Mouse (Mus musculus) T-helper 17 cell (primary cell): ENCODE results near the gene Adipor2.

ENCODE experiments used
- in situ Hi-C, 2 experiments: fragments of 300-600 bp; cut with MboI, MseI; formaldehyde crosslinking; loops; 1 replicate in 1 of 2; 2 replicates in 1 of 2; pipeline ENCODE4 v1.15.1; 2025; ENCODE audit warnings: high pct_unique_total_duplicates in 2 of 2

Gene Adipor2

DNA sequence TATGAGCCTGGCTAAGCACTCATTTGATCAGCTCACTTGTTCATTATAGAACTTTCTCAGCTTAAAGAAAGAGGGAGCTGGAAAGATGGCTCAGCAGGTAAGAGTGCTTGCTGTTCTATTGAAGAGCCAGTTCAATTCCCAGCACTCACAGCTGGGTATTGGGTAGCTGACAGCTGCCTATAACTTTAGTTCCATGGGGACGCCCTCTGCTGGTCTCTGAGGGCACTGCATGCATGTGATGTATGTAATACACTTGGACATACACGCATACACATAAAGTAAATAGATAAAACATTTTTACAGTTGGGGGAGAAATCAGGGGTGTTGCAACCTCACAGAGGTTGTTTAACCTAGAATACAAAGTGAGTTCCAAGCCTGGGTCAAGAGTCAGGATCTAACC, 98.1 kb downstream of the Adipor2 start:
- in situ Hi-C loops, result no loop called here

DNA sequence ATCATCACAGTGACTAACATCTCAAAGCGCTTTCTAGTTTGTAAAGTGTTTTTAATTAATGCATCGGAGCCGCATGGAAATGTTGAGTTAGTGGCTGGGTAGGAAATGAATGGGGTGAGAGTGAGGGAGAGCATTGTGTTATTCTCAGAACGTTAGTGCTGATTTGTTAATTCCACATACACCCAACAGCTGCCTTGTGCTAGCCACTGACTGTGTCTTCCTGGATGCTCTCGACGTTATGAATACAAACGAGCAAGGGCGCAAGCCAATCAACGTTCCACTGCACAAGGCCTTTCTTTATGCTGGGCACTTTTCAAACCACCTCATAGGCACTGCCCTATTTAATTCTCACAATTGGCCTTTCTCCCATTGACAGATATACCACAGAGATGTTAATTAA, 98.8 kb downstream of the Adipor2 start:
- in situ Hi-C loops, result no loop called here

DNA sequence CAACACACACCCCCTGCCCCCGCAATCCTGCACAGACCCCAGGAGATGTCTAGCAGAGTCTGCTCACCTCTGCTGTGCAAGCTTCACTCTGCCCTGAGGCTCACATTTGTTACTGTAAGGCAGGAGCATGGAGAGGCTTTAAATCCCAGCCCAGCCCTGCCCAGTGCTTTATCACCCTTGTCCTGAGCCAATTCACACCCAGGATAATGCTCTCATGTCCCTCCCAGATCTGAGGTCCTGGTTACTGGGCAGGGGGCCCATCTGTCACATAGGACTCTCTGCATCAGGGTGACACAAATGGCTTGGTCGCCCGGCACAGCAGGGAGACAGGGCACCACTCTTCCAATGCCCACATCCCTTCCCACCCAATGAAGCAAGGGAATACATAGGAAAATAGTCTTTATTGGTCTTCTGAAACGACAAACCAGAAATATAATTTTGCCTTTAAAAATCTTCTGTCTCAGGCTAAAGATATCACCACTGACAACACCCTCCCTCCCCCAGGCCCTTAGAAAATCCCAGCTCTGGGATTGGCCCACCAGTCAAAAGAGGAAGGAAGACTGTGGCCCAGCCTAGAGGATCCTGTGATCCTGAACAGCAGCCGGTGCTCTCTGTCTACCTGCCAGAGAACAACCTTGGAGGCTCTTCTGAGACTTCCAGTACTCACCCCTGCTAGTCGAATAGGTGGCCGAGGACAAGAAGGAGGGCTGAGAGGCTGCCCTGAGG, 102.6 kb downstream of the Adipor2 start:
- in situ Hi-C loops, result no loop called here

DNA sequence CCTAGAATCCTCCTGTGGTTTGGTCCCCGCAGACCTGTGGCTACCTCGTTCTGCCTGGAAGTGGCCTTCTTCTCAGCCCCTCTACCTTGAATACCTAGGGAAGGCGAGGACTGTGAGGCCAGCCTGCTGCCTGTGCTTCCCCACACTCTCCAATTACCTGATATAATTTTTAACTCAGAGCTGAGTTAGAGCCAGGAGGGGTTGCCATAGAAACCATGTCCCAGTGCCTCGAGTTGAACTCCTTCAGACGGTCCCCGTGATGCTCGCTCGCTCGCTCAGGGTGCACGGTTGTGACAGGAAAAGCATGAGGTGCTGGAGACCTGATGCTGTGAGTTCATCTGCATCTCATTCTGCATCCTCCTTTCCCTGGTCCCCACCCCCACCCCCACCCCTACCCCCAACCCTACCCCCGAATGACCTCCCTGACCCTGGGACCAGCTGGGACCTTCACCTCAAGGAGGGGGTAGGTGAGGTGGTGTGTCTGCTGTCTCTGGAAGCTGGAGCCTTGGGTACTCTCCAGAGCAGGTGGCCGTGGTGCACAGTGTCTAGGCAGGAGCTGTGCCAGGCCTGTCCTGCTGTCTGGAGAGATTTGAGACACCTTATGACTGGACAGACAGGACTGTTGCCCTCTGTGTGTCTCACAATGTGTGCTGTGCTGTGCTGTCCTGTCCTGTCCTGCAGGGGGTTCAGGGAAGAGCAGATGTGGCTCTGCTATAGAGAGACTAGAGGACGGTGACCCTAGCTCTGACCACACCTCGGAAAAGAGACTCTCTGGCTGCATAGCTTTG, 103.7 kb downstream of the Adipor2 start:
- in situ Hi-C loops, result no loop called here

DNA sequence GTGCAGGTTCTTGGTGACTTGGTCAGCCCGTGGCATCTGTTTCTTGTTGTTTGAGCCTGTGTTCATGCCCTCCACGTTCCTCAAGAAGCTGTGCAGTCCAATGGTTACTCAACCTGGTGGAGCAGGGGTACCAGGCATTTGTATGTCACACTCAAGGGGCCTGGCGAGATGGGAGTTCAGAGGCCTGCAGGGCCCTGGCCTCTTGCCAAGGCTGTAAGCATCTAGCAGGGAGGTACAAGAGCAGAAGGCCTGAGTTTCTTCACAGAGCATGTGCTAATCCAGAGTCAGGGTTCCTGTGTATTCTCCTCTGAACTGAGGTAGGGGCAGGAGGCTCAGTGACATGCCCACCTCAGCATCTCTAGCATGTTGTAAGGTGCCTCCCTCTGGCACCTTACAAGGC, 104.4 kb downstream of the Adipor2 start:
- in situ Hi-C loops, result no loop called here

DNA sequence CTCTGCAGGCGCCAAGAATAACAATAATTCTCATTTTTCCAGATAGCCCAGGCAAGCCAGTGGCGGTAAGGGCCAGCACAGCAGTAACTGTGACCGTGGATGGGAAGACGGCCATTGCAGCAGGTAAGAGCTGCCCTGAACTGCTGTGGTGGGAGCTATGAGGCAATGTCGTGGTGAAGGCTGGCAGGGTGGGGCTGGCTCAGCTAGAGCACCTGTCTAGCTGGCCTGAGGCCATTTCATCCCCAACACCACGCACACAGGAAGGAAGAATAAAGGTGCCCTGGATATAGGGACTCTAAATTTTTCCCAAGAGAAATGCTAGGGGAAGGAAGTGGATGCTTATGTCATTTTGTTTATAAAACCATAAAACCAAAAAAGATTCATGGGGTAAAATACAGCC, 105.1 kb downstream of the Adipor2 start:
- in situ Hi-C loops, result no loop called here

DNA sequence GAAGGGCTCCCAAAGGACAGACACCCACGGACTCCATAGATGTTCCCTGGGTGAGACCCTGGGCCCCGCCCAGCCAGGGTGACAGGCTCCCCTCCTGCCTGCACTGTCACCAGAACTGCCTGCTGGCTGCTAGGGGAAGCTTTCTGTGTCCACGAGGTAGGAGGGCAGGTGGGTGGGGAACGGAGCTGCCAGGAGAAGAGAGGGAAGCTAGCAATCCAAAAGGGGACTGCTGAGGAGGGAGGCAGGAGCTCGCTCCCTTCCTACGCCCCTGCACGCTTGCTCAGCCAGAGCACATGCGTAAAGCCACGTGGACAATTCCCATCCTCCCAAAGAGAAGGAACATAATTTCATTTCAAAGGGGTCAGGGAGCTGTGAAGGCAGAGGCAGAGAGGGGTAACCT, 107.3 kb downstream of the Adipor2 start:
- in situ Hi-C loops, result no loop called here

DNA sequence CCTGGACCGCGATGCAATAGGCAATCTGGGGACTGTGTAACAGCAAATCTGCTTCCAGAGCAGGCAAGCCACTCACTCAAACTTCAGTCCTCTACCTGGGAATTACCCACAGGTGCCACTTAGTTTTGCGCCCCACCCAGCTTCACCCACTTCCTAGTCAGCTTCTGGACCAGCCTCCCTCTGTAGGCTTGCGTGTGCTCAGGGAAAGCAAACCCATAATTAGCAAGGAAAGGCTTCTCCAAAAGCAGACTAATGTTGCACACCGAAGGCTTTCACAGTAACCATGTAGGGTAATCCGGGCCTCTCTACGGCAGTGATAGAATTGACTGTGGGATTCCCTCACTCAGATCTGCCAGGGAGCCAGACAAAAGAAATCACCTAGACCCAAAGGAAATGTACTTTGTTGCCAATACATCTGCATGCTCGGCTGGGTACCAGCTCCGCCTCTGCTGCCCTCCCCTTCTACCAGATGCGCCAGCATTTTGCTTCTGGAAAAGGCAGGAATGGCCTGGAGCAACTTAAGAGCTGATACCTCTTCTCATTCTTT, 109.6 kb downstream of the Adipor2 start:
- in situ Hi-C loops, result no loop called here

DNA sequence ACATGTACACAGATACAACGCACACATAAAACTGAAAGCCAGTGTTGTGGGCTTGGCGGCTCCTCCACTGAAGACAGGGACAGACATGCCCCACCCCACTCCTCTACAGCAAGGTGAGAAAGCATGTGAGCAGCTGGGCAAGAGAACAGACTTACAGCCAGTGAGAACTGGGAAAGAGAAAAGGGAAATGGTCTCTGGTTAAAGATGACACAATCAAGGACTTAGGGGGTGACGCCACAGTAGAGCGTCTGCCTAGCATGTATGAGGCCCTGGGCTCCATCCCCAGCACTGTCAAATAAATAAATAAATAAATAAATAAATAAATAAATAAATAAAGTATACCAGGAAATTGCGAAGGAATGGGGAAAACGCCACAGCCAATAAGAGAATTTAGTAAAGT, 114.2 kb downstream of the Adipor2 start:
- in situ Hi-C loops, result no loop called here
